Mouse (Mus musculus) limb, embryonic 15.5 days (tissue): ENCODE measurements around the gene Ncam1. TPM values are rescaled to one million over a fixed set of nuclear protein-coding genes. Genes with fewer than 3 reads are reported as not detected.

Experiments
- ATAC-seq: fragments of 200-750 bp; cut with Nextera tagmentation; 2 replicates; pipeline ENCODE4 v1.8.0; 2017; ENCODE audit warnings: low read depth, moderate TSS enrichment; ENCODE audit not compliant: insufficient number of reproducible peaks, low FRiP score, low TSS enrichment
- H3K27ac ChIP-seq: fragments of 300-500 bp; sonication (generic); 2 replicates; pipeline ENCODE4 v1.5.1; 2015; ENCODE audit warnings: moderate library complexity, mild to moderate bottlenecking, inconsistent platforms
- H3K27me3 ChIP-seq: fragments of 300-500 bp; sonication (generic); 2 replicates; pipeline ENCODE4 v1.6.1; 2015; ENCODE audit warnings: inconsistent platforms
- H3K36me3 ChIP-seq: fragments of 300-500 bp; sonication (generic); 2 replicates; pipeline ENCODE4 v1.6.1; 2015; ENCODE audit warnings: inconsistent platforms
- H3K4me1 ChIP-seq: fragments of 300-500 bp; sonication (generic); 2 replicates; pipeline ENCODE4 v1.6.1; 2015; ENCODE audit warnings: inconsistent platforms
- H3K4me2 ChIP-seq: fragments of 300-500 bp; sonication (generic); 2 replicates; pipeline ENCODE4 v1.6.1; 2015; ENCODE audit warnings: mild to moderate bottlenecking, inconsistent platforms
- H3K4me3 ChIP-seq: fragments of 300-500 bp; sonication (generic); 2 replicates; pipeline ENCODE4 v1.5.1; 2015; ENCODE audit warnings: mild to moderate bottlenecking, inconsistent platforms
- H3K9ac ChIP-seq: fragments of 300-500 bp; sonication (generic); 2 replicates; pipeline ENCODE4 v1.6.1; 2015; ENCODE audit warnings: inconsistent platforms
- H3K9me3 ChIP-seq: fragments of 300-500 bp; sonication (generic); 2 replicates; pipeline ENCODE4 v1.6.1; 2016; ENCODE audit warnings: inconsistent platforms
- WGBS: fragments of 180-500 bp; shearing (Covaris S2); methylation state at CpG from one replicate; pipeline ENCODE4 v1.1.7; 2015; 5-methylcytosine and 5-hydroxymethylcytosine counted together
- polyA plus RNA-seq: library from polyadenylated mRNA; unstranded; fragments of >200 nt; fragmentation: Nextera tagmentation; extraction: Ambion mirVana; gene quantifications from 2 replicates; pipeline ENCODE4 v1.2.1, GENCODE M21; 2015

The Ncam1 gene
- polyA plus RNA-seq, 1 experiment from 2014 or later = 79.1 TPM

DNA sequence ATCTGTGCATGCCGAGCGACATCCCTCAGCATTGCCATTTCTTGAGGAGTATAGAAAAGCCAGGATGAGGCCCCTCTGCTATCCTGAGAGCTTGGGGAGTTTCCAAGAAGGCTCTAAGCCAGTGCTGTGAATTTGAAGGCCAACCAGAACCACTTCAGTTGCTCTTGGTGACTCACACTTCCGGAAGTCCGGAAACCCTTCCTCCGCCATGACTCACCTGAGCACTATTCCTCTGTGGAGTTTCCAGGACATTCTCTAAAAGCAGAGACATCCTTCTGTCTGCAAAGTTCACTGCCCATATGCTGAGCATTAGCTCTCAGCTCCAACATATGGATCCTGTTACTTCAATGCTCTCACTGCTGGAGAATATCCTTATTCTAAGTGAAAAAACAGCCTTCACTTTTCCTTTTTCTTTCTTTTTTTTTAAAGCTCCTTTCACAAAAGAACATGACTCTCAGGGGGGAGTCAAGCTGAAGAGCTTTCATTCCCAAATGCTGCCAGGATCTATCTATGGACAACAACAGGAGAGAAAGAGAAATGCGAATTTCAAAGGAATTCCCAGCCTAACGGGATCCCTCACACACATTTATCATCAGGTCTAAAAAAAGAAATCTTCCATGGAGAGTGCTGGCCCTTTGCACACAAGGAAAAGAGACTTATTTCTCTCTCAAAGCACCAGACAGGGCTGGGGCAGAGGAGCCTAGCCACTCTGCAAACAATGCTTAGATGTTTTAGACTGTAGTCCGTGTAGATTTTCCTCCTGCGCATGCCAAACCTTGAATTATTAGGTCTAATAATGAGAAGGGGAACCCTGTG, 226.8 kb downstream of the Ncam1 start:
- peak; percentile 87 for ATAC-seq
- Histone ChIP-seq H3K9me3 (no peaks in the 10 kb centered on the region), H3K4me2 (0 out of 2 replicates have a peak overlapping the region, but pooled peaks have one; percentile 11), H3K27me3 (no peaks in the 10 kb centered on the region), H3K36me3 (peaks cover 8% of the 10 kb centered on the region), H3K27ac (peak overlapping the region; percentile 84), H3K4me1 (peaks cover 27% of the 10 kb centered on the region), H3K4me3 (no peak overlapping the region), H3K9ac (no peak overlapping the region)
- 34% methylated on average over 9 of the region's 9 CpGs for WGBS

DNA sequence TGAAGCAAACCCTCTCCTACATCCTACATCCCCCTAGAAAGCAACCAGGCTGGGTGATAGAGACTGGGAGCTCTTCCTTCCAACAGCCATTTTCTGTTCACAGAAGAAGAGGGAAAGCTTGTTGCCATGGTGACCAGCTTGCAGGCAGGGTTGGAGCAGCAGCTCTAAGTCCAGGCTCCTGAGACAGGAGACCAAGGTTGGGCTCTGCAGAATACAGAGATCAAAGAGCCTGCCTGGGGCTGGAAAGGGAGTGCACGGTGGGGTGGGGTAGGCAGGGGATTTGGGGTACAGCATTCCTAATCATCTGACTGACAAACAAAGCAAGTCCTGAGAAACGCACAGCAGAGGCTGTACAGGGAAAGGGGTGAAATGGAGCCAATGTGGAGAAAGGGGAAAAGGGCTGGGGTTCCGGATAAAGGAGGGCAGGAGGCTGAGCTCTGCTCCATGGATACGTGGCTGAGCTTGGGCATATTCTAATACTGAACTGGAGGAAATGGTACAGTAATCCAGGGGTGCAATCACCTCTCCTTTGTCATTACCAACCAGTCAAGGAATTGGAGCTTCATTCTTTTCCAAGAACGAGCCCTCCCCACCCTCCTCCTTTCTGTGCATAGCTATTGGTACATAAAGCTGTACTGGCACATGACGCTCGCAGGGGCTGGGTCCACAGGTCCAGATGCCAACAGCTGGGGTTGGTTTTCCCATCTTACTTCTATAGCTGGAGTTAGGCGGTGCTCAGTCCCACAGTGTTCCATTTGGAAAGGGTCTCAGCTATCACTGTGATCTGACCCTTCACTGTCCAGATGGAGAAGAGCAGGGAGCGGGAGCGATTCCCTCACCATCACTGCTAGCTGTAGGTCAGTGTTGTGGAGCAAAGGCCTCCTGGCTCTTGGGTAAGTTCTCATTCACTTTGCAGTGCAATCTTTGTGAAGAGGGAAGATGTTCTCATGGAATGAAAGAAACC, 227.7 kb downstream of the Ncam1 start:
- Histone ChIP-seq H3K4me2 (0 out of 2 replicates have a peak overlapping the region, but pooled peaks have one; percentile 11), H3K4me3 (no peak overlapping the region), H3K9me3 (no peaks in the 10 kb centered on the region), H3K27ac (peak overlapping the region; percentile 84), H3K4me1 (peaks cover 27% of the 10 kb centered on the region), H3K9ac (no peak overlapping the region), H3K27me3 (no peaks in the 10 kb centered on the region), H3K36me3 (peaks cover 10% of the 10 kb centered on the region)
- ATAC-seq = peak; percentile 49
- 37% methylated on average over 10 of the region's 10 CpGs for WGBS

DNA sequence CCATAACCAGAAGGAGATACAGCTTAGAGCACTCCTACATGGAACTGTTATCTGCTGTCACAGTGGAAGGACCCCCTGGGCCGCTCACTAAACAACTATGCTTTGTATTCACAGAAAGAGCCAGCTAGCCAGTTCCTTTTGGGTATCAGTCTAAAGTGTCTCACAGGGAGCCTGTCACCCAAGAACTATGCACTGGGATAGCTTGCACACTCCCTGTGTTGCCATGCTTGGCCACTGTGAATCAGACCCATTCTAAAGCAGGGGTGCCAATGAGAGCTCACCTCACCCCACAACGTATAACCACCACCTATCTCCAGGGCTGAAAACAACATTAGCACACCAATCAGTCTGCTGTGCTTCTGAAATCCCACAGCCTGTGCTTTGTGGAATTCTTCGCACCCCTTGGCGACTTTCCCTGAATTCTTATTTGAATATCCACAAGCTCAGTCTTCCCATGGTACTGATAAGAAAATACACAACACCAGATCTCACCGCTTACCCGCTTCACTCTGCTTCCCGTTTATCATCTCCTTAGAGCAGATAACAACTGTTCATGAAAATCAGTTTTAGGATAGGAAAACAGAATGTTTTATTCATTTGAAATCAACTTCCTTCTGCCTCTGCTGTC, 228.6 kb downstream of the Ncam1 start:
- 59% methylated on average over 7 of the region's 7 CpGs for WGBS

DNA sequence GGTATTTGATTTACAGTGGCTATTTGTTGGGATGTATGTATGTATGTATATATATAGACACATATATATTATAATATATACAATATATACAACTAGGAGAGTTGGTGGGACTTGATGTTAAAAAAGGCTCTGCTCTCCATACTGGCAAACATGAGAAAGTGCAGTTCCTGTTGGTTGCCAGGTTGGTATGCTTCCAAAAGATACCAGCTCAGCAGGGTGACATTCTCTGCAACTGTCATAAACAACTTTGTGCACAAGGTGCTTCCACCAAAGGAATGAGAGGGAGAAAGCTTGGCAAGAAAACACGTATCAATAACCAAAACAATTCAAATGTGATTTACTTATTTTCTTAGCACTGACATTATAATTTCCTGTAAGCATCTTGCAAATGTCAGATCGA, 232.9 kb downstream of the Ncam1 start:
- no peak overlapping the region for H3K4me2 ChIP-seq
- no peak overlapping the region for H3K27ac ChIP-seq
- H3K9me3 ChIP-seq = no peaks in the 10 kb centered on the region
- no peak overlapping the region for H3K9ac ChIP-seq
- 88% methylated on average over 2 of the region's 2 CpGs for WGBS
- ATAC-seq = no peak
- no peaks in the 10 kb centered on the region for H3K27me3 ChIP-seq
- H3K36me3 ChIP-seq = peaks cover 29% of the 10 kb centered on the region
- no peak overlapping the region for H3K4me3 ChIP-seq
- peaks cover 9% of the 10 kb centered on the region; the same call in 1 of the 2 replicates for H3K4me1 ChIP-seq

More for the DNA sequence above, 228.6 kb downstream of the Ncam1 start:
- Histone ChIP-seq H3K4me1 (peaks cover 27% of the 10 kb centered on the region), H3K36me3 (peaks cover 14% of the 10 kb centered on the region), H3K4me2 (no peak overlapping the region), H3K27ac (no peak overlapping the region; the same call in 1 of the 2 replicates), H3K9ac (no peak overlapping the region), H3K9me3 (no peaks in the 10 kb centered on the region), H3K4me3 (no peak overlapping the region), H3K27me3 (no peaks in the 10 kb centered on the region)
- ATAC-seq = no peak

DNA sequence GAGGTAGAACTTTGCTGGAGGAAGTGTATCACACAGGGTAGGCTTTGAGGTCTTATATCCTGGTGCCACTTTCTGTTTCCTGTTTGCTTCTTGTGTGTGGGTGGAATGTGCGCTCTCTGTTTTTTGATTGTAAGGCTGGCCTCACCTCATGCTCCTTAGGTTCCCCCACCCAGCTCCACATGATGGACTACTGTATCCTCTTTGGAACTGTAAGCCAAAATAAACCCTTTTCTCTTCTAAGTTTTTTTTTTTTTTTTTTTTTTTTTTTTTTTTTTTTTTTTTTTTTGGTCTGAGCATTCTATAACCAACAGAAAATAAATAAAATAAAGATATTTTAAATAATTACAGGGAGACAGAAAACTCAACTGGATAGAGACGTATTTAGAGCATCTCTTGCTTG, 239.8 kb downstream of the Ncam1 start:
- H3K27ac ChIP-seq = no peak overlapping the region
- H3K4me3 ChIP-seq = no peak overlapping the region
- no peak overlapping the region for H3K9ac ChIP-seq
- H3K36me3 ChIP-seq = peaks cover 18% of the 10 kb centered on the region
- no peaks in the 10 kb centered on the region for H3K27me3 ChIP-seq
- 93% methylated on average over 2 of the region's 2 CpGs for WGBS
- H3K4me1 ChIP-seq = no peaks in the 10 kb centered on the region
- ATAC-seq = no peak
- no peak overlapping the region for H3K4me2 ChIP-seq
- H3K9me3 ChIP-seq = no peaks in the 10 kb centered on the region

DNA sequence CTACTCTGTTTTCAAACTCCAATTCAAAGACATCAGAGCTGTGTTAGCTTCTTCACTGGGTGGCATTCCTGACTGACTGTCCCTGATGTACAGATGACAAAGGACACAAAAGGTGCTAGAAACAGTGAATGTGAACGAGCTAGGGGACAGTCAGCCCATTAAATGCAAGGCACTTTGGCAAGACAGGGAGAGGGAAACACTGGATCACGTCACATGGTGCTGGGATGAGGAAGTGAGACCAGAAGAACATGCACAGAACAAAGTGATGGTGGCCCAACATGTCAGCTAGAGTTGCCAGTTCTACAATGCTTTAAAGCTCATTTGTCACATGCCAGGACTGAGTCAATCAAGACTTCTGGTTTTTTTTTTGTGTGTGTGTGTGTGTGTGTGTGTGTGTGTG, 247.4 kb downstream of the Ncam1 start:
- no peaks in the 10 kb centered on the region for H3K4me1 ChIP-seq
- no peak overlapping the region for H3K27ac ChIP-seq
- H3K36me3 ChIP-seq = 0 out of 2 replicates have a peak, but pooled peaks cover 2% of the 10 kb centered on the region
- H3K4me2 ChIP-seq = no peak overlapping the region
- H3K9ac ChIP-seq = no peak overlapping the region
- WGBS = 79% methylated on average over 2 of the region's 2 CpGs
- H3K4me3 ChIP-seq = no peak overlapping the region
- H3K27me3 ChIP-seq = no peaks in the 10 kb centered on the region
- no peaks in the 10 kb centered on the region for H3K9me3 ChIP-seq
- no peak for ATAC-seq

DNA sequence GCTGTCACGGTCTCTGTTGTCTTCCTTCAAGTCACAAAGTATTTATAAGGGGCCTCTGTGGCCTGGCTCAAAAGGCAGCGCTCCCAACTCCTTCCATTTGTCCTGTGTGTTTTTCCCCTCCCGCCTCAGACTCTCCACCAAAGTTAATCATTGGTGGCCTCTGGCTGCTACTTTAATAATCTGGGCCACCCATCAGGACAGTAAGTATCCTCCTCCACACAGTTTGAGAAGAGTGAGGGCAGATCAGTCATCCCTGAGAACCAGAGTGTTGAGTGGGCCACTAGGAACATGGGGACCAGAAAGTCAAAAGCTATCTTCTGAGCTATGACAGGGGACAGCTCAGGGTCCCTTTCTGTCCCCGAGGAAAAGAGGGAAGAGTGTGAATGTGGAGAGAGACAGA, 256.1 kb downstream of the Ncam1 start:
- 86% methylated on average over 4 of the region's 4 CpGs for WGBS

DNA sequence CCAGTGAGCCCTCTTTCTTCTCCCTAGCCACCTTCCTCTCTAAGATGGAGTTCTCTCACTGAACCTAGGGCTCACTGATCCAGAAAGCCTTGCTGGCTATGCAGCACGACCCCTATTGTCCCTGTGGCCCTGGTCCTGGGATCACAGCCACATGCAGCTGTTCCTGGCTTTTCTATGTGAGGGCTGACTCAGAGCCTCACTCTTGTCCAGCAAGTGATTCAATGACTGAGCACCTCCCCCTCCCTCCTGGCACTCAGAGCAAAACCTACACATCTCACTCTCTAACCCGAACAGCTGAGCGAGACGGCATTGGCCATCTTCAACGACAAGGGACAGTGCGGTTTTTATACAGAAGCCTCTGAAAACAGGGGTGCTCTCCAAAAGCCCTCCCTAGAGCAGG, 260.9 kb downstream of the Ncam1 start:
- WGBS = 71% methylated on average over 6 of the region's 6 CpGs
- H3K4me2 ChIP-seq = no peak overlapping the region
- no peak overlapping the region for H3K27ac ChIP-seq
- peaks cover 13% of the 10 kb centered on the region; the same call in 1 of the 2 replicates for H3K36me3 ChIP-seq
- 0 out of 2 replicates have a peak, but pooled peaks have one; percentile 54 for ATAC-seq
- H3K27me3 ChIP-seq = no peaks in the 10 kb centered on the region
- H3K4me3 ChIP-seq = no peak overlapping the region
- no peak overlapping the region for H3K9ac ChIP-seq
- peaks cover 26% of the 10 kb centered on the region for H3K4me1 ChIP-seq
- no peaks in the 10 kb centered on the region for H3K9me3 ChIP-seq

More for the DNA sequence above, 256.1 kb downstream of the Ncam1 start:
- Histone ChIP-seq H3K4me2 (no peak overlapping the region), H3K9ac (no peak overlapping the region), H3K36me3 (peaks cover 33% of the 10 kb centered on the region), H3K4me1 (peaks cover 3% of the 10 kb centered on the region; the same call in 1 of the 2 replicates), H3K9me3 (no peaks in the 10 kb centered on the region), H3K4me3 (no peak overlapping the region), H3K27me3 (no peaks in the 10 kb centered on the region), H3K27ac (no peak overlapping the region)
- ATAC-seq = no peak

DNA sequence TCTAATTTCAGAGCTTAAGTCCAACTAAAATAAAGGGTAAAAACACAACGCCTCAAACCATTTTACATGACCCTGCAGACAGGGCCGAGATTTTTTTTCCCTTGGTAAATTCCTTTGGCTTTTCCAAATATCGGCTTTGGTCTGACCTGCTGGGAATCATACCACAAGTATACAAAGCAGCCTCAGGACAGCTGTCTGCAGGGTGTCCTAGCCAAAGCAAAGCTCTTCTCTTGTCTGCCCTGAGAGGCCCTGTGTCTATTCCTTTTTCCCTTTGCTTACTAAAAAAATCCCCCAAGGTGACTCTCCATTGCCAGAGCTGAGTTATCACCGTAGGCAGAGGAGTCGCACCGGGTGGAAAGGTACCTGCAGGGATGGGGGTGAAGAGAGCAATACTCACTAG, 262.1 kb downstream of the Ncam1 start:
- Histone ChIP-seq H3K4me1 (peaks cover 26% of the 10 kb centered on the region), H3K9me3 (no peaks in the 10 kb centered on the region), H3K9ac (no peak overlapping the region), H3K27ac (no peak overlapping the region), H3K4me3 (no peak overlapping the region), H3K27me3 (no peaks in the 10 kb centered on the region), H3K36me3 (0 out of 2 replicates have a peak, but pooled peaks cover 4% of the 10 kb centered on the region), H3K4me2 (no peak overlapping the region)
- no peak for ATAC-seq
- WGBS = 41% methylated on average over 6 of the region's 6 CpGs

DNA sequence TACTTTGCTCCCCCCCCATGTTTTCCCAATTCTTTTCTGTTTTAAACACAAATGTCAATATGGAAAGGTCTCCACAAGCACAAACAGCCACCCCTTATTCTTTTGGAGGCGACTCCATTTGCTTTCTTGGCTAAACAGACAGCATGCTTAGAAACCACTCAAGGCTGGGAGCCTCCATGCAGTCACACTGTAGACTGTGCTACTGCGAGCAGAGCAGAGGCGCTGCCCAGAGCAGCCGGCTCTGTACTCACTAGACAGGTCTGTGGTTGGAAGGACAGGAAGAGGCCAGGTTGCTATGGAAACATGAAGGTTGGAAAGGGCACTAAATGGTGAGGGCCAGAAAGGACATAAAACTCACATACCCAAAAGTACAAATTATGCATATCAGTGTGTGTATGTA, 263.8 kb downstream of the Ncam1 start:
- H3K4me2 ChIP-seq = no peak overlapping the region
- 59% methylated on average over 4 of the region's 4 CpGs for WGBS
- H3K36me3 ChIP-seq = 0 out of 2 replicates have a peak, but pooled peaks cover 1% of the 10 kb centered on the region
- H3K9ac ChIP-seq = no peak overlapping the region
- no peak overlapping the region for H3K4me3 ChIP-seq
- no peaks in the 10 kb centered on the region for H3K27me3 ChIP-seq
- H3K27ac ChIP-seq = no peak overlapping the region
- H3K9me3 ChIP-seq = no peaks in the 10 kb centered on the region
- no peak for ATAC-seq
- peaks cover 26% of the 10 kb centered on the region for H3K4me1 ChIP-seq

DNA sequence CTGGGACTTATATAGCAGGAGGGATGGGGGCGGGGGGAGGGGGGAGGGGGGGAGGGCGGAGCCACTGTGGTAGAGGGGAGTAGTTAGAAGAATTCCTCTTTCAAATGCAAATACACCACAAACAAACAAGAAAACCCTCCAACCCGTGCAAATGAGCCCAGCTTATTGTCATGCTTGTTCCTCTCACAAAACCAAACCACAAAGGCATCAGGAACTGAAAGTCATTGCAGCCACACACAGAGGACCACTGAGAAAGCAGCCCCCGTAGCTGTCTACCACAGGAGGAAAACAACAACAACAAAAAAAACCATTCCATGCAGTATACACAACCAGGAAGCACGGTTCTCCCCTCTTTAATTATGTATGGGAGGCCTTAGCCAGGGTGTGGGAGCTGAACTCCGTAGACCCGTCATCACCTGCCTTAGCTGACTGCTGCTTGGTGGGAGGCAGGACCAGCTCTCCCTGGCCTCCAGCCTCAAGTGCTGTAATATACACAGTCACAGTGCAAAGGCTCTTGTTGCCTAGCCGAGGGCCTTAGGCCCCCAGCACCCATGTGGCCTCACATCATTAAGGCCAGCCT, 264.7 kb downstream of the Ncam1 start:
- Histone ChIP-seq H3K27me3 (no peaks in the 10 kb centered on the region), H3K4me1 (peaks cover 24% of the 10 kb centered on the region), H3K36me3 (no peaks in the 10 kb centered on the region), H3K9ac (no peak overlapping the region), H3K27ac (no peak overlapping the region), H3K4me3 (no peak overlapping the region), H3K4me2 (no peak overlapping the region), H3K9me3 (no peaks in the 10 kb centered on the region)
- no peak for ATAC-seq
- 27% methylated on average over 6 of the region's 8 CpGs for WGBS
